Mouse (Mus musculus) lung, adult 2 months (tissue): ENCODE results near the gene Zfp446. TPM values are rescaled to one million over a fixed set of nuclear protein-coding genes. Genes with fewer than 3 reads are reported as not detected.
A peak's percentile ranks its signal among the peaks of the same experiment; 100 is the strongest.

ENCODE experiments used
- DNase-seq: peaks from one replicate; pipeline ENCODE4 v3.0.0; 2022
- H3K4me1 ChIP-seq: fragments of 200-500 bp; 2 replicates; pipeline ENCODE4 v1.6.1; 2011; ENCODE audit warnings: low read length; ENCODE audit not compliant: control insufficient read depth, insufficient read depth
- H3K4me3 ChIP-seq: fragments of 200-500 bp; replicated peaks from 2 replicates; pipeline ENCODE3; 2011; ENCODE audit warnings: low read depth, mild to moderate bottlenecking, control low read depth, low read length; ENCODE audit errors: extremely low read depth
- CTCF ChIP-seq: fragments of 200-500 bp; IDR thresholded peaks from 2 replicates; pipeline ENCODE4 v1.5.1; 2011; ENCODE audit warnings: mild to moderate bottlenecking, low read length, control low read depth; ENCODE audit not compliant: insufficient read depth
- POLR2A ChIP-seq: fragments of 200-500 bp; IDR thresholded peaks from 2 replicates; pipeline ENCODE4 v1.6.1; 2011; ENCODE audit warnings: low read depth, mild to moderate bottlenecking, control low read depth, low read length, borderline replicate concordance; ENCODE audit errors: extremely low read depth
- WGBS: fragments of 180-500 bp; shearing (Covaris S2); methylation state at CpG from one replicate; pipeline ENCODE4 v1.1.7; 2018; 5-methylcytosine and 5-hydroxymethylcytosine counted together
- polyA plus RNA-seq: library from polyadenylated mRNA; depleted of rRNA; stranded (reverse); fragments of >200 nt; gene quantifications from 2 replicates; pipeline ENCODE4 v1.2.3, GENCODE M21; 2012

The Zfp446 gene
- polyA plus RNA-seq, 1 experiment, result 7.4 TPM

- WGBS, result 81% methylated on average over 1 of the region's 1 CpGs
- Histone ChIP-seq H3K4me3 (no peak overlapping the region), H3K4me1 (no peaks in the 10 kb centered on the region; the same call in 1 of the 2 replicates)
- DNase-seq, result no peak
- no peak for TF ChIP-seq POLR2A
- TF ChIP-seq CTCF, result no peak
Observed at GRCm38 (mm10) chr7:13015217-13015616, 37.6 kb downstream of the Zfp446 start.

- WGBS, result 5% methylated on average over 31 of the region's 31 CpGs
- peak overlapping the region; percentile 42 for H3K4me3 ChIP-seq
- peak; percentile 66 for DNase-seq
- H3K4me1 ChIP-seq, result peaks cover 8% of the 10 kb centered on the region
- TF ChIP-seq CTCF (no peak), POLR2A (no peak)
Observed at GRCm38 (mm10) chr7:13022773-13023535, 45.3 kb downstream of the Zfp446 start.

GRCm38 (mm10) chr7:13023928-13024731 is 46.5 kb downstream of the Zfp446 start:
- DNase-seq, result peak; percentile 97
- no peak for TF ChIP-seq CTCF
- peak; percentile 84 for TF ChIP-seq POLR2A
- Histone ChIP-seq H3K4me3 (peak overlapping the region; percentile 95), H3K4me1 (peaks cover 8% of the 10 kb centered on the region)
- under 1% methylated on average over 82 of the region's 95 CpGs for WGBS

GRCm38 (mm10) chr7:13024805-13025204 is 47.2 kb downstream of the Zfp446 start:
- peak; percentile 64 for DNase-seq
- under 1% methylated on average over 43 of the region's 44 CpGs for WGBS
- peak overlapping the region; percentile 80 for H3K4me3 ChIP-seq
- TF ChIP-seq POLR2A (no peak), CTCF (no peak)
- peaks cover 8% of the 10 kb centered on the region for H3K4me1 ChIP-seq

- WGBS, result 33% methylated on average over 4 of the region's 4 CpGs
- no peak for DNase-seq
- TF ChIP-seq CTCF (no peak), POLR2A (no peak)
- no peak overlapping the region for H3K4me3 ChIP-seq
- peaks cover 8% of the 10 kb centered on the region for H3K4me1 ChIP-seq
Observed at GRCm38 (mm10) chr7:13025511-13026112, 48.0 kb downstream of the Zfp446 start.

- H3K4me1 ChIP-seq, result peaks cover 11% of the 10 kb centered on the region
- WGBS, result 94% methylated on average over 4 of the region's 4 CpGs
- TF ChIP-seq CTCF (no peak), POLR2A (no peak)
- DNase-seq, result no peak
- no peak overlapping the region for H3K4me3 ChIP-seq
Observed at GRCm38 (mm10) chr7:13028986-13029385, 51.3 kb downstream of the Zfp446 start.

- no peak overlapping the region for H3K4me3 ChIP-seq
- H3K4me1 ChIP-seq, result peaks cover 7% of the 10 kb centered on the region; the same call in 1 of the 2 replicates
- DNase-seq, result no peak
- 61% methylated on average over 5 of the region's 5 CpGs for WGBS
- TF ChIP-seq CTCF, result 0 out of 2 replicates have a peak, but pooled peaks have one; percentile 13
- TF ChIP-seq POLR2A, result no peak
Observed at GRCm38 (mm10) chr7:13031069-13031468, 53.4 kb downstream of the Zfp446 start.

GRCm38 (mm10) chr7:13031983-13032382 is 54.3 kb downstream of the Zfp446 start:
- WGBS, result 66% methylated on average over 2 of the region's 2 CpGs
- no peak for DNase-seq
- peaks cover 7% of the 10 kb centered on the region; the same call in 1 of the 2 replicates for H3K4me1 ChIP-seq
- no peak overlapping the region for H3K4me3 ChIP-seq
- no peak for TF ChIP-seq POLR2A
- TF ChIP-seq CTCF, result no peak

- TF ChIP-seq POLR2A, result no peak
- 89% methylated on average over 7 of the region's 7 CpGs for WGBS
- DNase-seq, result no peak
- H3K4me3 ChIP-seq, result no peak overlapping the region
- peaks cover 7% of the 10 kb centered on the region; the same call in 1 of the 2 replicates for H3K4me1 ChIP-seq
Observed at GRCm38 (mm10) chr7:13032541-13032940, 54.9 kb downstream of the Zfp446 start.
